Mouse (Mus musculus) stomach, embryonic 16.5 days (tissue): ENCODE results near the gene Nrg3. TPM values are rescaled to one million over a fixed set of nuclear protein-coding genes. Genes with fewer than 3 reads are reported as not detected.
A peak's percentile ranks its signal among the peaks of the same experiment; 100 is the strongest.

Experiments used
- ATAC-seq: fragments of 200-750 bp; cut with Nextera tagmentation; 2 replicates; pipeline ENCODE4 v1.8.0; 2017; ENCODE audit warnings: moderate number of reproducible peaks, moderate TSS enrichment; ENCODE audit not compliant: insufficient read depth, low FRiP score
- H3K27ac ChIP-seq: fragments of 300-500 bp; sonication (generic); 2 replicates; pipeline ENCODE4 v1.5.1; 2014; ENCODE audit warnings: low read length
- H3K27me3 ChIP-seq: fragments of 300-500 bp; sonication (generic); 2 replicates; pipeline ENCODE4 v1.6.1; 2014; ENCODE audit warnings: low read length, control low read depth, mixed read lengths; ENCODE audit not compliant: control insufficient read depth, insufficient read depth
- H3K36me3 ChIP-seq: fragments of 300-500 bp; sonication (generic); 2 replicates; pipeline ENCODE4 v1.6.1; 2014; ENCODE audit warnings: low read length; ENCODE audit not compliant: control insufficient read depth, insufficient read depth
- H3K4me1 ChIP-seq: fragments of 300-500 bp; sonication (generic); 2 replicates; pipeline ENCODE4 v1.6.1; 2014; ENCODE audit warnings: low read length, control low read depth, mixed read lengths; ENCODE audit not compliant: control insufficient read depth, insufficient read depth
- H3K4me2 ChIP-seq: fragments of 300-500 bp; sonication (generic); 2 replicates; pipeline ENCODE4 v1.6.1; 2014; ENCODE audit warnings: low read depth, low read length, mixed read lengths
- H3K4me3 ChIP-seq: fragments of 300-500 bp; sonication (generic); replicated peaks from 2 replicates; pipeline ENCODE4 v1.5.1; 2014; ENCODE audit warnings: mild to moderate bottlenecking, low read length
- H3K9ac ChIP-seq: fragments of 300-500 bp; sonication (generic); 2 replicates; pipeline ENCODE4 v1.6.1; 2014; ENCODE audit warnings: low read length
- H3K9me3 ChIP-seq: fragments of 300-500 bp; sonication (generic); replicated peaks from 2 replicates; pipeline ENCODE4 v1.6.1; 2016; ENCODE audit warnings: low read length, control low read depth; ENCODE audit not compliant: control insufficient read depth
- WGBS: fragments of 180-500 bp; shearing (Covaris S2); extraction: QIAGEN DNeasy Blood & Tissue Kit; methylation state at CpG from one replicate; pipeline ENCODE4 v1.1.7; 2014; 5-methylcytosine and 5-hydroxymethylcytosine counted together
- polyA plus RNA-seq: library from polyadenylated mRNA; unstranded; fragments of >200 nt; fragmentation: Nextera tagmentation; extraction: Ambion mirVana; gene quantifications from 2 replicates; pipeline ENCODE4 v1.2.1, GENCODE M21; 2015

The Nrg3 gene
- polyA plus RNA-seq = 0.22 and 0.49 TPM in 2 replicates

DNA sequence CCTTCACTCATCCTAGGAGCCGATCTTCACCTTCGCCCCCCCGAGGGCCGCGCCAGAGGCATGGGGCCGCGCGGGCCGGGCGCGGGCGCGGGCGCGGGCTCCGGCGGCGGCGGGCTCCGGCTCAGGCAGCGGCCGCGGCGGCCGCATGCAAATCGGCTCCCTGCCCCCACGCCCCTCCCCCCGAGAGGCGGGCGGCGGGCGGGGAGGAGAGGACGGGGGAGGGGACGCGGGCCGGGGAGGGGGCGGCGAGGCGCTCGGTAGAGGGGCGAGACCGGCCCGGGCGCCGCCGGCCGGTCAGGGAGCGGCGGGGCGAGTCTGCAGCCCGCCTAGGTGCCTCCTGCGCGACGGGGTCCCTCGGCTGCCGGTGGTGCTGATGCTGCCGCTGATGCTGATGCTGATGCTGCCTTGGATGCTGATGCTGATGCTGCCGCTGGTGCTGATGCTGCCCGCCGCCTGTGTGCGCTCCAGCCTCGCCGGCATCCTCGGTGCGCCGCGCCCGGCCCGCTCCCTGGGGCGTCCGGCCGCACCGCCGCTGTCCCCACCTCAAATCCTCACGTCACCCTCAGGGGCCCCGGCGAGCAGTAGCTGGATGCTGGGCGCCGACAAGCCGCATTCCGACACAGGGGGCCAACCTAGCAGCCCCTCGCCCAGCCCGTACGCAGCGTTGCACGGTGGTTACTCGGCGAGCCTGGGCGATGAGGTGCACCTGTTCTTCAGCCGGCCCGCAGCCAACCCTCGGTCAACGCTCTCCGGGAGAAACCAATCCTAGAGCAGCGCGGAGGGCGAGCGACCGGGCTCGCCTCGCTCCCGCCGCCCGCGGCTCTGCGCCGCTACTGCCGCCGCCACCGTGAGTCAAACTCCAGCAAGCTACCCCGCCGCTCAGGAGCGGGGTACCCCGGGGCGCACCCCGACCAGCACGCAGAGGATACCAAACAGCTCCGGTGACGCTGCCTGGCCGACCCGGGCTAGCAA lies at the start of gene Nrg3:
TSS of gene Nrg3 (minus strand) at position 299 of the 972 bp plus-strand sequence.
- under 1% methylated on average over 94 of the region's 121 CpGs for WGBS
- peaks cover 12% of the 10 kb centered on the region; the same call in 1 of the 2 replicates for H3K4me1 ChIP-seq
- H3K9me3 ChIP-seq = no peaks in the 10 kb centered on the region
- H3K36me3 ChIP-seq = no peaks in the 10 kb centered on the region
- no peak within 1 kb of the TSS for H3K27ac ChIP-seq
- H3K9ac ChIP-seq = peak within 1 kb of the TSS; percentile 50
- peak within 1 kb of the TSS; percentile 50 for H3K4me3 ChIP-seq
- peaks cover 56% of the 10 kb centered on the region for H3K27me3 ChIP-seq
- peak within 1 kb of the TSS; percentile 79 for H3K4me2 ChIP-seq
- peak; percentile 50 for ATAC-seq

DNA sequence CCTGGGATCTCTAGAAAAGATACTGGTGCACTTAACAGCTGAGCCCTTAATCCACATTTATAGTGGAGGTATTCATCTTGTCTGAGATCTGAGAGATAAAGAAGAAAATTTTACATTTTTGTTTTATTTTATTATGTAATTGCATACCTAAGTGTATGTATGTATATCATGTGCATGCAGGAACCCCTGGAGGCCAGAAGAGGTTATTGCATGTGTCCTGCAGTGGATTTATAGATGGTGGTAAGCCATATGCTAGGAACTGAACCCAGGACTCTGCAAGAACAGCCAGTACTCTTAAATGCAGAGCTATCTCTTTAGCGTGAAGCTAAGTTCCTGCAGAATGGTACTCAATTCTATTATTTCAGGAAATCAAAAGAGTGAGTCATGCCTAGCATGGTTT lies 36.1 kb upstream of the Nrg3 start:
- no peaks in the 10 kb centered on the region for H3K9me3 ChIP-seq
- ATAC-seq = no peak
- H3K4me2 ChIP-seq = no peak overlapping the region
- no peak overlapping the region for H3K4me3 ChIP-seq
- no peak overlapping the region for H3K9ac ChIP-seq
- H3K27ac ChIP-seq = no peak overlapping the region
- H3K27me3 ChIP-seq = no peaks in the 10 kb centered on the region
- 78% methylated on average over 1 of the region's 1 CpGs for WGBS
- no peaks in the 10 kb centered on the region for H3K36me3 ChIP-seq
- no peaks in the 10 kb centered on the region for H3K4me1 ChIP-seq

DNA sequence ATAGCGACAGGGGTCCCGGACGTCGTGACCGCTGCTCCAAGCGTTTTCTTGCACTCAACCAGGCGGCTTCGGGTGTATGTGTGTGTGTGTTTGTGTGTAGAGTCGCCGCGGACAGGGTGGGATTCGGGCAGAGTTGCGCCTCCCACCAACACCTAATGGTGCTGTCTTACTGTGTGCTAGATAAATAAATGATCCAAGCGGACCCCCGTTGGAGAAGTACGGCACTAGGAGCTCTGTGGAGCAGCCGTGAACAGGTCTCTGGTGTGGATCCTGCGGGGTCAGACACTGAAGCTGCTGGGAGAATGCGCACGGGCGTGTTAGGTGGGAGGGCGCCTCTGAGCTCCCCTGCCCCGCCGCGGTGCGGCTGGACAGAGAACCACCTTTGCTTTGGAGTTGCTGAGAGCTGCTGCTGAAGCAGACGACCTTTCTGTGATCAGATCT lies 903 bp upstream of the Nrg3 start:
- no peak for ATAC-seq
- H3K9me3 ChIP-seq = no peaks in the 10 kb centered on the region
- peaks cover 12% of the 10 kb centered on the region; the same call in 1 of the 2 replicates for H3K4me1 ChIP-seq
- no peak overlapping the region for H3K27ac ChIP-seq
- no peaks in the 10 kb centered on the region for H3K36me3 ChIP-seq
- 3% methylated on average over 27 of the region's 27 CpGs for WGBS
- no peak overlapping the region for H3K9ac ChIP-seq
- peaks cover 56% of the 10 kb centered on the region for H3K27me3 ChIP-seq
- H3K4me2 ChIP-seq = peak overlapping the region; percentile 79
- peak overlapping the region; percentile 50 for H3K4me3 ChIP-seq

DNA sequence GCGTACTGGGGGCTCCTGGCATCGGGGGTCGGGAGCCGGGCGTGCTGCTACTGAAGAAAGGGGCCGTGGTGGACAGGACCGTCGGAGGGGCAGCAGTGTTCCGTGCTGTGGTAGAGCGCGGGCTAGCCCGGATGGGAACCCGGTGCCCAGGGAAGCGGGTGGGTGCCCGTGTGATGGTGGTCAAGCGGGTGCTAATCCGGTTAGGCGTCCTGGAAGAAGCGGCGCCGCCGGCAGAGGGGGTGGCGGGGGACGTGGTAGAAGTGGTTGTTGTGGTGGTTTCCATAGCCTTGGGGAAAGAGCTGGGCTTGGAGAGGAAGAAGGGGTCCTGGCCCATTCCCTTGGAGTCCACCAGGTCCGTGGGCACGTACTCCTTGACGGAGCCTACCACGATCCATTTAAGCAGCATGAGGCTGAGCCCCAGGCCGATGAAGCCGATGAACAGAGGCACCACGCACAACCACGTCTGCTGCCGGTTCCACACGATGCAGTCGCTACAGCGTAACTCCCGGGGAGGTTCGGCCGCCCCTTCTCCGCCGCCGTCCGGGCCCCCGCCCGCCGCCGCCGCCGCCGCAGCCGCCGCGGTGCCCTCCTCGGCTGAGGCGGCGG lies 639 bp downstream of the Nrg3 start:
- peaks cover 12% of the 10 kb centered on the region; the same call in 1 of the 2 replicates for H3K4me1 ChIP-seq
- H3K4me3 ChIP-seq = peak overlapping the region; percentile 50
- H3K9me3 ChIP-seq = no peaks in the 10 kb centered on the region
- no peak overlapping the region for H3K27ac ChIP-seq
- peak overlapping the region; percentile 79 for H3K4me2 ChIP-seq
- peak; percentile 27; the same call in 1 of the 2 replicates for ATAC-seq
- H3K27me3 ChIP-seq = peaks cover 56% of the 10 kb centered on the region
- H3K9ac ChIP-seq = peak overlapping the region; percentile 50
- no peaks in the 10 kb centered on the region for H3K36me3 ChIP-seq
- 3% methylated on average over 56 of the region's 56 CpGs for WGBS

DNA sequence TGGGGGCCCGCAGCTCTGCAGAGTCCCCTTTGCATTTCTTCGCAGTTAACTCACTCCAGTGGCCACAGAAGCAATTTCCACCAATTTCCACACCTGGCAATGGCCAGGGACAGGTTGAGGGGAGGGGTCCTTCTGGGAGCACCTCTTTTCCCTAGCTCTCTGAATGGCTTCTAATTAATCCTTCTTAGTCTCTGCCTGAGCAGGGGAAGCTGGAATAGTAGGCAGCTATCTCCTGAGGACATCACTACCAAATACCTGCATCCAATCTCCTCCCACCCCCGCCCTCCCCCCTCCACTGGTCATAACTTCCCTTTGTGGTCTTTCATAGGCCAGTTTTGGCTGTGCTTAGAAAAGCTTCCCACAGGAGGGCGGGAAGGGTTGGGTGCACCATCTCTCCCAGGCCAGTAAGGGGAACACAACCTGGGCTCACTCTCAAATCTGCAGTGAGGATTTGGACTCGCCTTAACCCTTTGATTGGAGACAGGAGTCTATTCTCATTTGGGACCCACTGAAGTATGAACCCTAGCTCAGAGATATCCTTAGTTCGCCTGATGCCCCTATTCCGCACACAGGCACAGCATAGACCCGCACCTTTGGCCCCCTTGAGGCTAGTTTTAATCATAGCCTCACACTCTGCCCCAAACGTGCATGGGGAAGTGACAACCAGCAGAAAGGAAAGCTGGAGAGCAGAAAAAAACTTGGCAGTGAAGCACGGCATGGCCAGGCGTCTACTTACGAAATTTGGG lies 1.5 kb downstream of the Nrg3 start:
- Histone ChIP-seq H3K9me3 (no peaks in the 10 kb centered on the region), H3K4me3 (peak overlapping the region; percentile 50), H3K27me3 (peaks cover 52% of the 10 kb centered on the region), H3K4me2 (no peak overlapping the region), H3K36me3 (no peaks in the 10 kb centered on the region), H3K27ac (no peak overlapping the region), H3K9ac (no peak overlapping the region), H3K4me1 (peaks cover 12% of the 10 kb centered on the region; the same call in 1 of the 2 replicates)
- no peak for ATAC-seq
- 9% methylated on average over 12 of the region's 12 CpGs for WGBS

DNA sequence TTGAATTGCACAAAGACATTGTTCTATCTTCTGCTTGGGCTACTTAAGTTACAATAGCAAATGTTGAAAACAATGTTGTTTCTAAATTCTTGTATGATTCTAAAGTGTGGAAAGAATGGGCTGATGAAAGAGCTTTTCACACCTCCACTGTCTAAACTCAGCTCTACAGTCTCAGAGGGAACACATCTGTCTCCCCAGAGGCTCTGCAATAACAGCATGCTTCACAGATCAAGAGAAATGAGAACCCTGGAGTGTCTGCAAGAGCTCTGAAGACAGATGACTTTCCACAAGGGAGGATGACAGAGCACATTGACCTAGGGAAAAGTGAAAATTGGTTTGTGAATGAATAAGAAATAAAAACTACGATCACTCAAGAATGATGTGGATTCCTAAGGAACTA lies 27.4 kb downstream of the Nrg3 start:
- ATAC-seq = no peak
- H3K9me3 ChIP-seq = no peaks in the 10 kb centered on the region
- H3K4me2 ChIP-seq = no peak overlapping the region

DNA sequence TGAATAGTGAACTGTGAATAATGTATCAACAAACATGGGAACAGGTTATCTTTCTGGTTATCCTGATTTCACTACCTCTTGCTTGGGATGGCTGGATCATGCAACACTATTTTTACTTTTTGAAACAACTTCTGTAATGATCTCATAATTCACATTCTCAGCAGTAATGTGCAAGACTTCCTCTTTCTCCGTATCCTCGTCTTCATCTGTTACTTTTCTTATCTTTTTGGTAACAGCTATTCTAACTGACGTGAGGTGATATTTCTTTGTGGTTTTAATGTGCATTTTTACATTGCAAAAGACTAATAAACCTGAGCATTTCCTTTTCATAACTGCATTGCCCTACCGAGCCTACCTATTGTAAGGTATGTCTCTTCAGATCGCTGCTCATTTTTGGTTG lies 44.4 kb downstream of the Nrg3 start:
- H3K4me1 ChIP-seq = no peaks in the 10 kb centered on the region
- H3K27me3 ChIP-seq = no peaks in the 10 kb centered on the region
- no peaks in the 10 kb centered on the region for H3K36me3 ChIP-seq
- 79% methylated on average over 5 of the region's 5 CpGs for WGBS
- no peak overlapping the region for H3K27ac ChIP-seq
- H3K9me3 ChIP-seq = no peaks in the 10 kb centered on the region
- H3K4me3 ChIP-seq = no peak overlapping the region
- H3K9ac ChIP-seq = no peak overlapping the region
- no peak for ATAC-seq
- no peak overlapping the region for H3K4me2 ChIP-seq

More for the DNA sequence above, 27.4 kb downstream of the Nrg3 start:
- Histone ChIP-seq H3K4me1 (no peaks in the 10 kb centered on the region), H3K27me3 (no peaks in the 10 kb centered on the region), H3K27ac (no peak overlapping the region), H3K36me3 (no peaks in the 10 kb centered on the region), H3K9ac (no peak overlapping the region), H3K4me3 (no peak overlapping the region)
- WGBS = 78% methylated on average over 1 of the region's 1 CpGs

DNA sequence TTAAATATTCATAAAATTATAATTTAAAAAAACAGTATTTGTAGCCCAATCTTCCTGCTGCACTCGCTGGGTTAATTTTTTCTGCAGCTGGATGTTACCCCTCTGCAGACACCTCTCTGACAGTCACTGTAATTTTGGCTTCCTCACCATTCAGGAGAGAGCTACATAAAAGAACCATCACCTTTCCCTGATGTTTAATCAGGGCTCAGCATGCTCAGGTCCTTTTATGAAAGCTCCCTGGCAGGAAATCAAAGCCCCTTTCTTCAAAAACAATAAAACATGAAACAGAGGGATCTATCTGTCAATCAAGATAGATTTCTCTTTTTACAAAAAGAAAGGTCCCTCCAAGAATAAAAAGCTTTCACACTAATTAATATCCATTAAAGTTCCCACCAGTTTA lies 51.0 kb downstream of the Nrg3 start:
- H3K4me2 ChIP-seq = no peak overlapping the region
- WGBS = 73% methylated on average over 1 of the region's 1 CpGs
- no peak overlapping the region for H3K9ac ChIP-seq
- H3K27me3 ChIP-seq = no peaks in the 10 kb centered on the region
- H3K36me3 ChIP-seq = no peaks in the 10 kb centered on the region
- no peak overlapping the region for H3K4me3 ChIP-seq
- no peaks in the 10 kb centered on the region for H3K9me3 ChIP-seq
- H3K27ac ChIP-seq = no peak overlapping the region
- no peak for ATAC-seq
- no peaks in the 10 kb centered on the region for H3K4me1 ChIP-seq
